Comparison of ENCODE assay signal across 17 mouse cellular contexts in the genomic region with DNA sequence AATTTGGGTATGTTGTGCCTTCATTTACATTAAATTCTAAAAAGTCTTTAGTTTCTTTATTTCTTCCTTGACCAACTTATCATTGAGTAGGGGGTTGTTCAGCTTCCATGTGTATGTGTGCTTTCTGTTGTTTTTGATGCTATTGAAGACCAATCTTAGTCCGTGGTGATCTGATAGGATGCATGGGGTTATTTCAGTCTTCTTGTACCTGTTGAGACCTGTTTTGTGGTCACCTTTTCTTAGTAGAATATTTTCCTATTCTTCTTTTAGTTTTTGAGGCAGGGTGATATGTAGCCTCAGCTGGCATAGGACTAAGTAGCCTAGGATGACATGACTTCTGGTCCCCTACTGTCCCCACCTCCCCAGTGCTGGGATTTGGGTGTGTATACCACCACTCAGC. TPM values are rescaled to one million over a fixed set of nuclear protein-coding genes. Genes with fewer than 3 reads are reported as not detected.
DNase-seq lines count a peak whose midpoint lies in the region; TF ChIP-seq lines count a peak whose summit lies in the region.
"Had no signal": no experiment of that assay in that cellular context is flagged by ENCODE, and none has a peak within 500 bp of the region (broad histone marks: within the 10 kb centered on the region; RNA-seq: fewer than 3 reads in every experiment).

No protein-coding gene starts in this region.

- no peak overlapping the region for H3K4me3 ChIP-seq in CH12.LX (replicated peaks in 1 of 3; ENCODE audit: low read depth in 2 of 3, low read length in 2 of 3, poor library complexity in 1 of 3)

- in situ Hi-C loops in CH12.LX (cut with MboI; ENCODE audit: low pct_ligation_motif_present, low pct_unique_long_range_greater_than_20kb, low sequenced_read_pairs): no loop called here

- no peaks in the 10 kb centered on the region for H3K79me2 ChIP-seq in CH12.LX (replicated peaks; ENCODE audit: control insufficient read depth, extremely low read depth, insufficient read depth, poor library complexity, severe bottlenecking)

- H3K4me1 ChIP-seq in CH12.LX (ENCODE audit: control insufficient read depth in 1 of 2, insufficient read depth in 2 of 2): peaks cover 10 to 24% of the 10 kb centered on the region in 2 experiments

- H3K9me3 ChIP-seq in CH12.LX (replicated peaks; ENCODE audit: low read length): peaks cover 3% of the 10 kb centered on the region

- TF ChIP-seq POLR2A in CH12.LX (IDR thresholded peaks at IDR 0.05; ENCODE audit: low read depth, low read length): no peak

- TF ChIP-seq CTCF in CH12.LX (conservative IDR thresholded peaks at IDR 0.05 in 1 of 2, IDR thresholded peaks at IDR 0.05 in 1 of 2; ENCODE audit: low read depth in 2 of 2, low read length in 2 of 2): no peak

- H3K27me3 ChIP-seq in CH12.LX (replicated peaks): no peaks in the 10 kb centered on the region
- H3K27me3 ChIP-seq: Patski had no signal

- no peak overlapping the region for H3K4me2 ChIP-seq in CH12.LX (ENCODE audit: insufficient read depth, low read depth, poor library complexity, severe bottlenecking)

- peak; percentile 38; the same call in 1 of the 2 replicates for TF ChIP-seq EP300 in CH12.LX (IDR thresholded peaks at IDR 0.05; ENCODE audit: low read length)

- H3K27ac ChIP-seq in CH12.LX (ENCODE audit: insufficient read depth, low read depth): no peak overlapping the region

- dilution Hi-C loops in CH12.LX (cut with MboI; ENCODE audit: extremely low pct_ligation_motif_present, extremely low pct_unique_long_range_greater_than_20kb, low sequenced_read_pairs): no loop called here

- H3K9ac ChIP-seq in CH12.LX (ENCODE audit: insufficient read depth, low read depth): no peak overlapping the region

- TF ChIP-seq RAD21 in CH12.LX (IDR thresholded peaks at IDR 0.05; ENCODE audit: low read depth, low read length): no peak

- DNase-seq in CH12.LX (ENCODE audit: extremely low read depth): no peak
- no peak for DNase-seq in cerebellum, adult 18-20 months
- DNase-seq: adrenal gland, adult 2 months; adrenal gland, adult 8-10 months; adrenal gland, postnatal 10 days; adrenal gland, postnatal 14 days; adrenal gland, postnatal 25 days; adrenal gland, postnatal 36 days; B cell, adult 2 months; cerebellum, adult 11 months; cerebellum, adult 11-12 months; cerebellum, adult 2 months; cerebellum, adult 8-10 months; cerebellum, adult 9-10 months had no signal

- H3K36me3 ChIP-seq in CH12.LX (replicated peaks in 1 of 2; ENCODE audit: control insufficient read depth in 1 of 2, insufficient read depth in 1 of 2, low read length in 1 of 2): no peaks in the 10 kb centered on the region
- H3K36me3 ChIP-seq: G1E had no signal

TF ChIP-seq in CH12.LX, 34 proteins besides CTCF, POLR2A, EP300 and RAD21:
- no peak for TF ChIP-seq NRF1 (IDR thresholded peaks at IDR 0.05; ENCODE audit: low read depth, low read length)
- TF ChIP-seq JUN (IDR thresholded peaks at IDR 0.05; ENCODE audit: insufficient read depth, low read depth, low read length): no peak
- no peak for TF ChIP-seq MAX (IDR thresholded peaks at IDR 0.05; ENCODE audit: low read length)
- TF ChIP-seq TCF12 (IDR thresholded peaks at IDR 0.05; ENCODE audit: low read depth, low read length): 0 out of 2 replicates have a peak, but pooled peaks have one; percentile 14
- TF ChIP-seq SIN3A (IDR thresholded peaks at IDR 0.05; ENCODE audit: low read length): no peak
- TF ChIP-seq ZNF384 (IDR thresholded peaks at IDR 0.05; ENCODE audit: low read depth, low read length): no peak
- peak; percentile 75; the same call in 1 of the 2 replicates for TF ChIP-seq MEF2A (IDR thresholded peaks at IDR 0.05; ENCODE audit: borderline replicate concordance, low read depth, low read length)
- TF ChIP-seq CHD1 (IDR thresholded peaks at IDR 0.05; ENCODE audit: low read depth, low read length): peak; percentile 76; the same call in 1 of the 2 replicates
- no peak for TF ChIP-seq BHLHE40 (IDR thresholded peaks at IDR 0.05; ENCODE audit: low read depth, low read length)
- TF ChIP-seq RCOR1 (conservative IDR thresholded peaks at IDR 0.05; ENCODE audit: low read depth, low read length): no peak
- TF ChIP-seq ZKSCAN1 (IDR thresholded peaks at IDR 0.05; ENCODE audit: borderline replicate concordance, low read depth, low read length): no peak
- no peak for TF ChIP-seq NELFE (IDR thresholded peaks at IDR 0.05; ENCODE audit: low read depth, low read length)
- TF ChIP-seq MAFK (IDR thresholded peaks at IDR 0.05; ENCODE audit: insufficient replicate concordance, low read length): no peak
- TF ChIP-seq ZC3H11A (IDR thresholded peaks at IDR 0.05; ENCODE audit: low read depth, low read length): no peak
- TF ChIP-seq E2F4 (IDR thresholded peaks at IDR 0.05; ENCODE audit: insufficient replicate concordance, low read depth, low read length): no peak
- TF ChIP-seq PAX5 (IDR thresholded peaks at IDR 0.05; ENCODE audit: low read length): no peak
- no peak for TF ChIP-seq MXI1 (IDR thresholded peaks at IDR 0.05; ENCODE audit: low read depth, low read length)
- TF ChIP-seq MYC (IDR thresholded peaks at IDR 0.05; ENCODE audit: low read depth, low read length): no peak
- TF ChIP-seq USF1 (IDR thresholded peaks at IDR 0.05; ENCODE audit: low read depth, low read length): no peak
- no peak for TF ChIP-seq SMC3 (IDR thresholded peaks at IDR 0.05; ENCODE audit: low read depth, low read length)

RNA-seq across cellular contexts. Expression of gene Tgfbr2, which starts 28.5 kb away (rescaled TPM):
- total RNA-seq in CH12.LX (2012; rRNA removed) (43.0 and 46.3 TPM in 2 replicates), CH12.LX (2014; rRNA removed) (19.6 and 21.2 TPM in 2 replicates)
- polyA plus RNA-seq in CH12.LX (2012; ENCODE audit: insufficient read length, low read depth): 37.4 and 42.8 TPM in 2 replicates
- total RNA-seq: MEL had no signal
- polyA plus RNA-seq: G1E had no signal
